Mouse (Mus musculus) megakaryocyte, adult 5-6 weeks (primary cell): ENCODE data around the gene Eri3. TPM values are rescaled to one million over a fixed set of nuclear protein-coding genes. Genes with fewer than 3 reads are reported as not detected.
A peak's percentile ranks its signal among the peaks of the same experiment; 100 is the strongest.

Source experiments
- ATAC-seq: 2 replicates; pipeline ENCODE4 v1.8.0; 2016; ENCODE audit warnings: mild to moderate bottlenecking, inconsistent platforms; ENCODE audit not compliant: poor library complexity, severe bottlenecking
- total RNA-seq, 2 experiments: library from RNA; stranded (forward) in 1 of 2; stranded (reverse) in 1 of 2; fragments of 153-499, 151-499 nt in 1 of 2; fragments of 221-1000, 200-1000 nt in 1 of 2; gene quantifications; 2 replicates each; pipeline versions ENCODE4 v1.2.3 to v1.2.4; 2015 to 2017

Eri3 gene
- total RNA-seq, 2 experiments from 2014 or later: 13.3 to 36.8 TPM

DNA sequence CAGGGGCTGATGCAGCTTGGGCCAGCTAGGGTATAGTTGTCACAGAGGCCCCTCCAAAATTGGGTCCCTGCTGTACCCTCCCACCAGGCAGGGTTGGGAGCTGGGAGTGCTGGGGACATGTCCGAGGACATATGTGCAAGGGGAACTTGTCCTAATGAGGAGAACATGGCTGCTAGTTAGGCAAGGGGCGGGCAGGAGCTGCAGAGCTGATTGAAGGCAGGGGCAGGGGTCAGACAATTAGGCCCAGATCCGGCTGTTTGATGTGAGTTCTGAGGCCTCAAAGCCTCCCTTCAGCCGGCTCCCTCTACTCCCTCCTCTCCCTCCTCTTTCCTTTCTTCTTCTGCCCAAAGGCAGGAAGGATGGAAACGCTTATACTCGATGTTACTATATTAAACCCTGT is 106.8 kb downstream of the Eri3 start:
- no peak for ATAC-seq

DNA sequence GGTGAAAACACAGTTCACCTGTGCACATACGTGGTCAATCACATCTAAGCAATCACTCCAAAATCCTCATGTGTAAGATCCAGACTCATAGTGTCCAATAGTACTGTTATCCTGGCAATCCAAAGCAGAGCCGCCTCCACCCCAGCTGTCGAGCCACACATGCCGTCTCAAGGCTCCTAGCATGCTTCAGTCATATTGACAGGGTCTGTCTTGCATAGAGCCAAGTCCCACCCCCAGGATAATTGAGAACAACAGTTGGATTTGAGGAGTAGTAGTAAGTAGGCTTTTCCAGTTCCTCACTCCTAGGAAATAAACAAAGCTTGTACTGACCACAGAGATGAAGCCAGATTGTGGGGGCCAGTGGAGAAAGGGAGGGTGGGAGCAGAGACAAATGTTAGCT is 107.5 kb downstream of the Eri3 start:
- ATAC-seq: no peak

DNA sequence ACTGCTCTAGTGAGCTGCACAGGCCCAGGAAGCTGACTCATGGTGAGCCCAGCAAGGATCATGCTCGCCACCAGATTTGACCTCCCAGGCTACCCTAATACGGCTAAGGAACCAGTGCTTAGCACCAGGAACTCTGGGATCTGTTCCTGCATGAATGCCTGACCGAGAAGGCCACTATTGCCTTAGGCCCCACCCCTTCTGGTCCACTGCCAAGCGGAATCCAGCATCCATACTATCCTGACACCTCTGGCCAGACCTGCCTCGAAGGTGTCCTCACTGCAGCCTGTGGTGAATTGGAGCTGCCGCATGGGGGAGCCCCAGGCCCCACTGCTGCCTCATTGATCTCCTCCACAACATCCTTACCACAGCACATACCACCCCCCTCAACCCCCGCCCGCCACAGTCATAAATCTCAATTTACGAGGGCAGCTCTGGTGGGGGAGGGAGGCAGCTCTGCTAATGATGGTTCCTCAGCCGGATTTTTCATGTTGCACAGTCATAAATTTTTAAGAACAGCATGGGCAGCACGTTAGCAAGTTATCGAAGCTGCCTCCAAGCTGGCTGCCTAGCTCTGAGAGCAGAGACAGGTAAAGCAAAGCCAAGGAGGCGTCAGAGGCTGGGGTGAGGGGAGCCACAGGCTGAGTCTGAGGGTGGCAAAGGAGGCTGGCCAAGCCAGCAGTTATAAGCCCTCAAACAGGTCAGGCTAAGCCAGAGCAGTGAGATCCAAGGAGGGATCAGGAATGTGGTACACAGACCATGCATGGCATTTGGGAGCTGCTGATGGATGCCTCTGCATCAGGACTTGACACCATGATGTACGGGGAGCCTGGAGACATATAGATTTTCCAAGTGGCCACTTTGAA is 108.6 kb downstream of the Eri3 start:
- ATAC-seq: no peak

DNA sequence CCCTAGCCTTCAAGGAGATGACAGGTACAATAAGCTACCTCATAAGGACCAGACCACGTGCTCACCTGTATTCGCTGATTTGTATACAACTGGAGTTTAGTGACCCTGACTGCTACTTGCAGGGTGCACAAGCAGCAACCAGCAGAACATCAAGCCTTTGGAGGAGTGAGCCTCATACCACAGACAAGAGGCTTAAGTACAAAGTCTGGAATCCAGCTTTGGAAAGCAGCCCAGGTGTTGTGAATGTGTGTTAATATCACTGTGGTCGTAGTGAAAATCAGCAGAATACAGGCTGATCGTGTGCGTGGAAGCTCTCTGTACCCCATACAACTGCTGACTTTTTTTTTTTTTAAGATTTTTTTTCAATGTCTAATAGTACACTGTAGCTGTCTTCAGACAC is 109.8 kb downstream of the Eri3 start:
- ATAC-seq: no peak

DNA sequence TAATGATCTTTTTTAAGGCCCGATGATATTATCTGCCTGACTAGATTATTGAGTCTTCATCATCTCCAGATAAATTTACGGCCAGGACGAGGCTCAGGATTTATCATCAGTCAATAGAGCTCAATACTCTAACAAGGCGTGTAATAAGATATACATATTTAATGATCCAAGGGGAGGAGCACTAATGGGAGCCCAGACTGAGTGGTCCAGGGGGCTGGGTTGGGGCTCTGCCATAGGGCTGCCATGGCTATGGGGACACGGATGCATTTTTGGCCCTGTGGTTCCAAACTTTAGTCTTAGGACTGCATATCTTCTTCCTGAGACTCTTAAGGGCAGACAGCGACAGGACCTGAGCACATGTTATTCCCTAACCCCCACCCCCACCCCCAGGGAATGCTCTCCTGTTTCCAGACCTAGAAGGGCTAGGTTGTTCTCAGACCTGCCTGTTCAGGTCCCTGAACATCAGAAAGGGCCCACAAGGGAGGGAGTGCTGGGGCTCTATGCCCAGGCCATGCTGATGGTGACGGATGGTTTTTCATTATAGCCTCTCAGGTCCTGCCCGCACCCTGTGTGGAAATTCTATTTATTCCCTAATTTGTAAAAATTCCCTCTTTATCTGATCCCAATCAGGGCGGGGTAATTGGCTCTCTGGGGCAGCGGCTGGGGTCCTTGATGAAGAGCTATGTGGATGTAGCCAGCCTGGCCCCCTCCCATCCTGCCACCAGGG is 114.4 kb downstream of the Eri3 start:
- no peak for ATAC-seq

DNA sequence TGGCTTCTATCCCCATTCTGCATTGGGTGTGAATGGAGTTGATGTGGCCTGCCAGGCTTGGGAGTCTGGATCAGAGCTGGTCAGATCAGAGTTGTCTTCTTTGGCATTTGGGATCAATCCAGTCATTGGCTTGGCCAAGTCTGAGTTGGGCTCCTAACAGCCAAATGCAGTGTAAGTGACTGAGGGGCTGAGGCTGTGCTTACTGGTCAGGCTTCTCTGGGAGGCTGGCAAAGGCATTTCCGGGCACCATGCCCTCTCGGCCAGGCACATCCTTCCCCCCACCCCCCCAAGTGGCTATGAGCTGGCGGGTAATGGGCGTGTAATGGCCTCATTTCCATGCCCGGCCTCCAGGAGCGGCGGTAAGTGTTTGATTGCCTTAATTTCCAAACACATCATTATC is 115.4 kb downstream of the Eri3 start:
- ATAC-seq: no peak

DNA sequence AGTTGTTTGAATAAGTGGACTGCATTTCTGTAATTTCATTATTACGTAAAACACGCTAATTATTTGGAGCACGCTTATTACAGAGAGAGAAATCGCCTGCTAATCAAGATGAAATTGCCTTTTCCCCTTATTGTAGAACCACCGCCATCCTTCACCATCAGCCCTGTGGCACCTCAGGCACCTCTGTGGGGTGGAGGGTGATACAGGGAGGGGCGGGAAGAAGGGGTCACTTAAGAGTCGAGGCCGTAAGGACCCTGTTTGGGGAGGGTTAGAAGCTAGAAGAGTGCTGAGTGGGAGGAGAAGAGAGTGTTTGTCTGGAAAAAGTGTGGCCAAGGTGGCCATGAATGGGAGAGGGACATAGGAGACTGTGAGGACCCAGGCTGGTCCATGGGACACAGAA is 115.9 kb downstream of the Eri3 start:
- ATAC-seq: no peak

DNA sequence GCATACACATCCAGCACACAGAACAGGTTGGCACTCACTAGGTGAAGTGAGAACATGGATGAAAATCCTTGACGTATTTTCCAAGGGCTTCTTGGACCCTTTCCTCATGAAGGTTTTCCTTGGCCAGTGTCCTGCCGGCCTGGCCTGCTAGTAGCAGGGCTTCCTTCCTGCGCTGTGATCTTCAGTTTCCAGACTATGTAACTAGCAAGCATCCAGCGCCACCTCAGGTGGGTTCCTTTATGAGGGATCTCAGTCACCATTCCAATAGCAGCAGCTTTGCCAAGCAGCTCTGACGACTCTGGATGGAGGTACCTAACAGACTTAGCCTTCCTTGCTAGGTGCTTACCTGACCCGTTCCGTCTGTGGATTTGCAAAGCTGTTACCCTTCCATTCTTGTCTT is 119.7 kb downstream of the Eri3 start:
- ATAC-seq: no peak

DNA sequence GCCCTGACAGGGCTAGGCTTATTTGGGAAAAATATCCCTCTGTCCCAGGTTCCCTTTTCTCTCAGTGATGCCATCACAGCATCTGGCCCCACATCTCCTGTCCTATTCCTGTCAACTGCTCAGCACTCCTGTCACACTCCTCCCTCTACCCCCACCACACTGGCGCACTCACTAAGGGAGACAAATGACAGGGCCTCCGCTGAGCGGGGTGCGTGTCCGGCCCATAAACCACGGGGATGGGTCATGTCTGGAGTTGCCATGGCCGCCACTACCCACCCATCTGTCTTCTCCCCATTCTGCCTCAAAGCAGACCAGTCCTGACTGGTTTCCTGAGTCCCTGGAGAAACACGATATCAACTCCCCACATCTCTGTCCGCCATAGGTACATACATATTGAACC is 121.9 kb downstream of the Eri3 start:
- ATAC-seq: no peak

DNA sequence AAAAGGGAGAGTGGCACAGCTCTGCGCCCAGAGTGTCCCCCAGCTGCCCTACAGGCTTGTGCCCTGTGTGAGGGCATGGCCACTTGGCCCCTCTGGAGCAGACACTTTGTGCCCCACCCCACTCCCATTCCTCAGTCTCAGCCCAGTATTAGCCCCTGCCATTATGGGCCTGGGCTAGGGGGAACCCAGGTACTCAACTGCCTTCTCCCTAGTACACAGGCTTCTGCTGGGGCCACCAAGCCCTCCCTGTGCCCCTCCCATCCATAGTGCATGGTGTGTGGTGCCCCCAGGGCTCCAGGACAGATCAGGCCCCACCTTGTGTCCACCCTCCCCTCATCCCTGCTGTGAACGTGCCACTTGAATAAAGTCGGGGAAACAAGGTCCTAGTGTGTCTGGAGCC is 123.7 kb downstream of the Eri3 start:
- no peak for ATAC-seq

DNA sequence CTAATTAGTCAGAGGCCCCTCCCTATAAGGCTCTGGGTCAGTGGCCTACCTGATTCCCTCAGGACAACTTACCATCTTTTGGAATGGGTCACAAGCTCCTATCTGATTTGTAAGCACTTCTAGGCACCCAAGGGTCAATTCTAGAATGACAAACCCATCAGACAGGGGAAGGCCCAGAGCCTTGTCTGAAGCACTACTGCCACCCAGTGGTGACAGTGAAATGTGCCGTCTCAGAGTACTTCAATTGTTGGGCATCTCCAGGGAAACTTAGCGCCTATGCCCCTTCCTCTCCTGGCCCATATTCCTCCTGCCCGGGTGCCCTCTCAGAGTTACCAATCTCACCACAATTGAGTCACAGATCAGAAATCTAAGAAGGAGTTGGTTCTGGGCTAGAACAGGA is 126.7 kb downstream of the Eri3 start:
- ATAC-seq: peak; percentile 72

DNA sequence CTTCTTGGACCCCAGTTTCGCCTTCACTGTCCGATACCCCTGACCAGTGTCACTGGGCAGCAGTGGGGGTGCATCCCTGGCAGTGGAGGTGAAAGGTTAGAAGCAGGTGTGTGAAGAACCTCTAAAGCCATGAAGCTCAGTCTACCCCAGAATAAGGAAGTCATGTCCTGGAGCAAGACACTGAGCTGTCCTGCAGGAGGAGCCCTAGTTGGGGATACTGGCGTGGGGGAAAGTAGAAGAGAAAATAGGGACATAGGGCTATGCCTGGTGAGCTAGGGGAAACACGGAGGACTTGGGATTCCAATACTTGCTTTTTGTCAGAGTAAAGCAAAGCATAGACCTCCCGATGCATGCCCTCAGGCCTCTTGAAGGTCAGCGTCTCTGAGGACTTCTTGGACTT is 130.8 kb downstream of the Eri3 start:
- ATAC-seq: no peak

DNA sequence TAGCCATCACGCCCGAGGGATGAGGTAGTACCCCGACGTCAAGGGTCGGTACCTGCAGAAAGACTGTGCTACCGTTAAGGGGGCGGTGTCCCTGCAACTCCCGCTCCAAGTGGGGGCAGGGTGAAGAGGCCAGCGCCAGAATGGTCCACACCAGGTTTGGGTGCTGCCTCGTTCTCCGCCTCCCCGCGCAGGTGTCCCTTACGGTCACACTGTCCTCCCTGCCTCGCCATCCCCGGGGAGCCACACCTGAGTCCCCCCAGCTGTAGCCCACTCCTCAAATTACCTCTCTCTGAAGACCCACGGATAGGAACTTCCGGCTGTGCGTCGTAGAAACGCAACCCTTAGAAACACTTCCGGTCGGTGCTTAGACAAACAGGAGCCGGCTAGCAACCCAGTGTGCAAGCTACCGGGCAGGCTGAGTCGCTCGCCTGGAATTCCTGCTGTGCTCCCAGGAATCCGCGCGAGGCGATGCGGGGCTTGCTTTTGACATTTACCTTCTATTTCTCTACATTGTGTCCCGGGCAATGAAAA is 131.8 kb downstream of the Eri3 start, which contains the start of gene Dmap1:
Gene Dmap1 (minus strand): TSS at position 343 of the 531 bp plus-strand sequence.
- peak; percentile 97 for ATAC-seq

DNA sequence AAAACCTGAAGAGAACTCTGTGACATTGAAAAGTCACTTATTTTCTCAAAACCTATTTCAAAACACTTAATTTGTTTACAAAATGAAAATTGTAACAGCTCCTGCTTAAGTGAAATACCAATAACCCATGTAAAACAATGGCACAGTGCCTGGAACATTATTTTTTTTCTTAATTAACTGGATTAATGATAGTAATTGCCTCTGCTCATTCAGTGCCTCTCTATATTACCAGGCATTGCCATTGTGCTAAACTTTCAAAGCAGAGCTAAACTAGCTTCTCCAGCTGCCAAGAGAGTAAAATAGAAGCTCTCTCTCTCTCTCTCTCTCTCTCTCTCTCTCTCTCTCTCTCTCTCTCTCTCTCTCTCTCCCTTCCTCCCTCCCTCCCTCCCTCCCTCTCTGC is 132.3 kb downstream of the Eri3 start:
- no peak for ATAC-seq

DNA sequence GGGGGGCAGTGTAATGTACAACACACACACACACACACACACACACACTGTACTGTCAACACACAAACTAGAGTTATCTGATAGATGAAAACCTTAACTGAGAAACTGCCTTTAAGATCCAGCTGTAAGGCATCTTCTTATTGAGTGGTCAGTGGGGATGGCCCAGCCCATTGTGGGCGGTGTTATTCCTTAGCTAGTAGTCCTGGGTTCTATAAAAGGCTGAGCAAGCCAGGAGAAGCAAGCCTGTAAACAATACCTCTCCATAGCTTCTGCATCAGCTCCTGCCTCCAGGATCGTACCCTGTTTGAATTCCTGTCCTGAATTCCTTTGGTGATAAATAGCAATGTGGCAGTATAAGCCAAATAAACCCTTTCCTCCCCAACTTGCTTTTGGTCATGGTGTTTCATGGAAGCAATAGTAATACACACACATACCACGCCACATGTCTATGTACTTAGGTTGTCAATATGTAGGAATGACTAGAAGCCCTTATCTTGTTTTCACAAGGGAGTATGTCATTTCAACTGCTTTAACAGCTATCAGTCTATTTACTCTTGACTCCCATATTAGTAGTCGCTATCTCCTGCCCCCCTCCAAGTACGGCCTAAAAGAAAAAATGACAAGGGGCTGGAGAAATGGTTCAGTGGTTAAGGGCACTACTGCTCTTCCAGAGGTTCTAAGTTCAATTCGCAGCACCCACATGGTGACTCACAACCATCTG is 133.0 kb downstream of the Eri3 start:
- no peak for ATAC-seq

DNA sequence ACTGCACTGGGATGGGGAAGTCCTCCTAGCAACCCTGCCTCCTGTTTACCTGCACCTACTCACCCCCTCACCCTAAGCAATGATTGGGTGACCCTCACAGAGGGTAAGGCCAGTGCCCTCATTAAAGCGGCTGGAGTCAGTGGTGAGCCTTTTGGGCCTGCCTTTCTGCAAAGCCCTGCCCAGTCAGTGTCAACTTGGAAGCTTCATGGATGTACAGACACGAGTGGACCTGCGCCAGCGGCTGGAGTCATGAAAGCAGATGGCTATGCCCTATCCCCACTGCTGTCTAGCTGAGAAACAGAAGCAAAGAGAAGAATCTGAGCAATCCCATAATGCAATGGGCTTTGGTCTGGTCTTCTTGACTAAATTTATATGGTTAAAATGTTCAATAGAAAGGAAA is 136.2 kb downstream of the Eri3 start:
- no peak for ATAC-seq

DNA sequence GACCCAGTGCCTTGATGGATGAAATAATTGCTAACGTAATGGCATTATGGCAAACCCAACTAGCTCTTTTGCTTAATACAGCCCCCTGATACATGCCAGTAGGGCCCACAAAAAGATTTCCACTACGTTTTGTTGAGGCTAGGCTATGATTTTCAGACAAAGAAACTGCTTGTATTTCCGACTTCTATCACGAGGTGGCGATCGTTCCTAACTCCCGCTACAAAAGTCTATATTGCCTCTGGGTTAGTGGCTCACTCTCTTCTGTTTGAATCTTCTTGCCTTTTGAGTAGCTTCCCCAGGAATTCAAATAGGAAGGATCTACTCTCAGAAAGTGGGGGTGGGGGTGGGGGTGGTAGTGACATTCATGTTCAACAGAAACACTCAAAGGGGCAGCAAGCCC is 155.2 kb downstream of the Eri3 start:
- 0 out of 2 replicates have a peak, but pooled peaks have one; percentile 49 for ATAC-seq

DNA sequence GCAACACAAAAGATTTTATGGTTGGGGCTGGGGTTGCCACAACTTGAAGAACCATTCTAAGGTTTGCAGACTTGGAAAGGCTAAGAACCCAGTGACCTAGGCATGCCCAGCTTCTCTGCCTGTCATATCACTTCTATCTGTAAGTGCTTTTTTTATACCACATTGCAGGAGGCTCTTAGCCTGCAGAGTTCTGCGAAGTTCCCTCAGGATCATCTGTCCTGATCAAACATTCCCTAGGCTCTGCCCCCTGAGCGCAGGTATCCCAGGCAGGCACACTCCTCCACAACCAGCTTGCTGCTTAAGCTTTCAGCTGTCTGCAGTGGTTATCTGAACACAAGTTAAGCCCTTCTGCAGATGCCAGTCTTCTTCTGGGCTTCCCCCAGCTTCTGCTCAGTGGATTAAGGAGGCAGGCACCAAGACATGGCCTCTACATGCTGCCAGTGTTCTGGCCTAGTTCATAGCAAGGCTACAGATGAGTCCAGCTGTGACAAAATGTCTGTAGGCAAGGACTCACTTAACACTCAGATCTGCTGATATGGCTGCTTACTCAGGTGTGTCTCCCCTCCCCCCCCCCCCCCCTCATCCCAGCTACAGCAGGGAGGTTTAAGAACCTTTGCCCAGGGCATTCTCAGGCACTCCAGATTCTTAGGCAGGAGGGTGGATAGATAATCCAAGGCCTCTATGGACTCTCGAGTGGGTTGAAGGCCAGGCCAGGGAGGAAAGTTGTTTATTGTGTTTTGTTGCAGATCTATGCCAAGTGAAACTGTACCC is 158.8 kb downstream of the Eri3 start:
- no peak for ATAC-seq

DNA sequence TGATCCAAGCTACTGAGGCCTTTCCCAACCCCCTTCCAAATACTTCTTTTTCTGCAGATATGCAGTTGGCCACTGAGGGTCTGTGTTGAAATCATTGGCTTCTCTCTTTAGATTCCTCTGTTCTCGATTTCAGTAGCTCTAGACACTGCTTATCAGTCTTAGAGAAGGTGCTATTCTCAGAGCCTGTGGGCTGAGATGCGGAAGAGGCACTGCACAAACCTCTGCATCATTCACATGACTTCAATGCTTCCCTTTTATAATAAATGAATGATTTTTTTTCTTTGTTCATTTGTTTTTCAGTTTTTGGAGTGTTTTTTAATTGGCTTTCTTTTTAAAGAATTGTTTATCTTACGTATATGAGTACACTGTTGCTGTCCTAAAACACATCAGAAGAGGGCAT is 162.1 kb downstream of the Eri3 start:
- no peak; the same call in 1 of the 2 replicates for ATAC-seq

DNA sequence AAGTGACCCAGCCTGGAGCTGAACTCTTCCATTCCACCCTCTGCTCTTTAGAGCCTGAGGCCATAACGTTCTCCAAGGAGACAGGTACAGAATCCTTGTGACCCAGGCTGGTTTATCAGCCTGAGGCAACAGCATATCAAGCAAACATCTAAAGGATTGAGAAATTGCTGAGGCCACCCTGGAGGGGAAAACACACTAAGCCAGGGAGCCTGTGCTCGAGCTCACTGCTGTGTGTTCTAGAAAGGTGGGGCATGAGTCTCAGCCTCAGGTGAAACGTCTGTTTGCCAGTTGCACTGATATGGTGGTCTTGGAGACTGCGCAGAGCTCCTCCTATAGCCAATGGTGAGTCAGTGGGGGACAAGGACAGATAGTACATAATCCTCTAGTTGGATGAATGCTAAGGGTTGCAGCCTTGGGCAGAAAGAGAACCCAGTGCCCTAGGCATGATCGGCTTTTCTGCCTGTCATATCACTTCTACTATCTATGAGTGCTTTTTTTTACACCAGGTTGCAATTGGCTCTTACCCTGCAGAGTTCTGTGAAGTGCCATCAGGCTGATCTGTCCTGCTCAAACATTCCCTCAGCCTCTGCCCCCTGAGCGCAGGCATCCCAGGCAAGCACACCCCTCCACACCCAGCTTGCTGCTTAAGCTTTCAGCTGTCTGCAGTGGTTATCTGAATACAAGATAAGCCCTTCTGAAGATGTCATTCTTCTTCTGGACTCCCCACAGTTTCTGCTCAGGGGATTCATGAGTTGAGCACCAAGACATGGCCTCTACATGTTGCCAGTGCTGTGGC is 163.3 kb downstream of the Eri3 start:
- no peak for ATAC-seq
